Mouse (Mus musculus) adrenal gland, postnatal 25 days (tissue): ENCODE measurements around the gene Aldh4a1. TPM values are rescaled to one million over a fixed set of nuclear protein-coding genes. Genes with fewer than 3 reads are reported as not detected.

Source experiments
- DNase-seq: peaks from one replicate; pipeline ENCODE4 v3.0.0; 2021; ENCODE audit warnings: mixed read lengths
- total RNA-seq: library from RNA; stranded (reverse); gene quantifications from 2 replicates; pipeline ENCODE4 v1.2.3, GENCODE M21; 2021

The Aldh4a1 gene
- total RNA-seq, 1 experiment from 2014 or later: 138 TPM

GRCm38 (mm10) chr4:139590446-139590845, 32.2 kb upstream of the Aldh4a1 start:
- no peak for DNase-seq

- no peak for DNase-seq
These were observed 29.8 kb upstream of the Aldh4a1 start for GRCm38 (mm10) chr4:139592895-139593294.

DNA sequence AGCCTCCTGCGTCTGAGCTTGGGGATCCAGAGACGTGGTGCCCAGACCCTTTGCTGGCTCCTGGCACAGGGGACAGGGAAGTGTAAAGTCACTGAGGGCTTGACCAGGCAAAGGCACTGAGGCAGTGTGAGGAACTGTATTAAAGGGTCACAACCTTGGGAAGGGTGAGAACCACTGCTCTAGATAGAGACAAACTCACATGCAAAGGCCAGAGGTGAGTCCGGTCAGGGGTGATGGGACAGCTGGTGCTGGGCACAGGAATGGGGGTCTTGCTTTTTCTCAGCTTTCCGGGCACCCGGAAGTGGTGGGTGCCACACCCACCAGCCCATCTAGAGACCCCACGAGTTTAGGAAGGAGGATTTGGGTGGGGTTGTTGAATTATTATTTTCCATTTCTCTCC, 29.3 kb upstream of the Aldh4a1 start:
- no peak for DNase-seq

- DNase-seq: no peak
These were observed 28.6 kb upstream of the Aldh4a1 start for GRCm38 (mm10) chr4:139594062-139594461.

GRCm38 (mm10) chr4:139596715-139597114, 26.0 kb upstream of the Aldh4a1 start:
- DNase-seq: no peak

DNA sequence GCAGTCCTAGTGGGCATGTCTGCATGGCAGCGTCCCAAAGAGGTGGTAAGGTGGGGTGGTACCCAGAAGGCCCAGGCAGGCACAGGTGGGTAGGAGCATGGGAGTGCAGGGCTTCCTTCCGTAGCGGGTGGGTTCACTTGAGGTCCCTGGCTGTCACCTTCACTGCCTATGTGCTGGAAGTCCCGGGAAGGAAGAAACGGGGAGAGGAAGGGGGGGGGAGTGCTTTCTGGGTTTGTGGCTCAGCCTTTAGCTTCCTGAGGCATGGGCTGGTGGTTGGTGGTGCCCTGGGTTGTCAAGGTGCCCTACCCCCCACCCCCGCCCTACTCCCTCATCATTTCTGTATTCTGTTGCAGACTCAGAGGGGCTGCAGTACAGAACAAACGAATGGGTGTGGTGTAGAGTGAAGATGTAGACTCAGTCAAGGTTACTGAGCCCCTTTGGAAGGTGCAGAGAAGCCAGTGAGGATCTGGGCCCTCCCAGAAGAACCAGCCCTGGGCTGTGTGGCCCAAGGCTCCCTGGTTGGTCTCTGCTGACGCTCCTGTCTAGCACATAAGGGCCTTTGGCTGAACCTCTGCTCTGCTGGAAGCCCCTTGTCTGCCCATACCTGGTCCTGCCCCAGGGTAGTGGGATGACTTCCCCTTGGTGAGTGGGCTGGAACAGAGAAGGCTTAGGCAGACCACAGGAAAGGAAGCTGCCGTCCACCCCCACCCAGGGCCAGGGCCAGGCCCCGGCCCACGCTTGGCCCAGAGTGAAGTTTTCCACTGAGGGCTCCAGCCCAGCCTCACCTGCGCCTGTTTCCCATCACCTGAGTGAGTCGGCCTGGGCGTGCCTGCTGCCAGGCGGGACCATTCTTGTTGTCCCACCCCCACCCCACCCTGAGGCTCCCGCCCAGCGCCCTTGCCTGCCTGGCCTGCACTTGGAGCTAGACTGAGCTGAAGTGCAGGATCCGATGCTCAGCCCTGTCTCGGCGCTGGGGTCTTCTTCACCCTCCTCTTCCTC, 25.1 kb upstream of the Aldh4a1 start:
- no peak for DNase-seq

- no peak for DNase-seq
These were observed 24.3 kb upstream of the Aldh4a1 start for GRCm38 (mm10) chr4:139598356-139598755.

GRCm38 (mm10) chr4:139598950-139599518, 23.6 kb upstream of the Aldh4a1 start:
- DNase-seq: peak; percentile 92

DNA sequence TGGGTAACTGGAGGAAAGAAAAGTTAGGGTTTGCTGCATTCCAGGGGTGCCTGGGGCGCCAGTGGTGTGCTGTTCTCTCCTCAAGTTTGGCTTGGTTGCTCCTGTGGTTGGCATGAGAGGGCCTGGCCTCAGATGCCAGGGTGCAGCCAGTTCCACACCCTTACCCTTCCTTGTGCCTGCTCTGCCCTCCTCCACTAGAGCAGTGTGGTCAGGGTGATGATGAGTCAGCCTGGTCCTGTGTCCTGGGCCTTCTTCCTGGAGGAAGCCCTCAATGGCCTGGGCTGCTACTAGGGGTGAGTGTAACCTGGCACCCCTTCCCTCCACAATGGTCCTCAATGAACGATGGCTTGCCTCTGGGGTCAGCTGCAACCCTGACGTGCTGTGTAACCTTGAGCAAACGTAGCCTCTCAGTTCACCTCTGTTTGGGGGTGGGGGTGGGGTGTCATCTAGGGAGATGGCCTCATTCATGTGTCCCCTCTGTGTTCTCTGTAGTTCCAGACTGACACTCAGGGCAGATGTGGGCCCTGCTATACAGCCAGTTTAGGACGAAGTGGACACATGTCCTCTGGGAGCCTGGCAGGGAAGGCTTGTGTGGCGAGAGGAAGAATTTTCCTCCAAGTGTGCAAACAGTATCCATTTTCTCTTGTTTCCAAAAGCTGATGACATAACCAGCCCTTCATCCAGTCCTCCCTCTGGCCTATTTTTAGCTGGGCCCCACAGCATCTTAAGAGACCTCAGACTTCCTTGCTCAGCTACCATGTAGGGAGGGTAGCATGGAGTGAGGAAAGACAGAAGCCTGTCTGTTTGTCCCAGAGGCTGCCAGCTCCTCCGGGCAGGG, 20.9 kb upstream of the Aldh4a1 start:
- no peak for DNase-seq

DNA sequence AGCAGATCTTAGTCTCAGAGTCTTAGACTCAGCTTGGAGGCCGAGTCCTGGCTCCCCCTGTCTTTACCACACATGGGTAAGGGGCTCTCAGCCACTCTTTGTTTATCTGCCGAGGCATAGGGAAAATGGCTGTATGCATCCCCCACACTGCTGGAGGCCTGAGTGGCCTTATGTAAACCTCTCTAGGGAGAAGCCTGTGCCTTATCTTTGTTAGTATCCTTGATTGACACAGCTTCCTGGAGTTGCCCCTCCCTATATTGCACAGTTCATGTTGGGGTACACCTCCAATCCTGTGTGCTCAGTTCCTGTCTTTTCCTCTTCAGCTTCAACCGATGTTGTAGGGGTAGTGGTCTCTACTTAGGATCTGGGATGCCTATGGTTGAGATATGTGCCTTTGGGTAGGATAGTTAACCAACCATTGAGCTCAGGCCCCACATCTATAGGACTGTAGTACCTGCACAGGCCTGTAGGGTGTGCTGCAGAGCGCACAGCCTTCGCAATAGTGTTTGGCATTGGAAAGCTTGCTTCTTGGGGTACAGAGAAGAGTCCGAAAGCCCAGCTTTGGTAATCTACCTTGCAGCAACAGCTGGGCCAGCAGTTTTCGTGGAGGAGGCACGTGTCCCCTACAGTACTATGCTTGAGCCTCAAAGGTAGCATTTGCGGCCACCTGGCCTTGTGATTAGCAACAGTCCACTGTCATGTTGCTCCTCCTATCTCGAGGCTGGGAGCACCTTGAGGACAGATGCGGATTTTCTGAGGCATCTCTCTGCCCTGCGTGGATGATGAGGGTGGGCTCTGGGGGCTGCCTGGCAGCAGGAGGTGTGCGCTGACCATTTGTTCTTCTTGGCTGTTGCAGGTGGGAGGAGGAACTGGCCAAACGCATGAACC, 20.1 kb upstream of the Aldh4a1 start, which contains the start of gene Gm21969:
TSS of gene Gm21969 (plus strand) at position 830 of the 888 bp plus-strand sequence.
- peak; percentile 46 for DNase-seq

DNA sequence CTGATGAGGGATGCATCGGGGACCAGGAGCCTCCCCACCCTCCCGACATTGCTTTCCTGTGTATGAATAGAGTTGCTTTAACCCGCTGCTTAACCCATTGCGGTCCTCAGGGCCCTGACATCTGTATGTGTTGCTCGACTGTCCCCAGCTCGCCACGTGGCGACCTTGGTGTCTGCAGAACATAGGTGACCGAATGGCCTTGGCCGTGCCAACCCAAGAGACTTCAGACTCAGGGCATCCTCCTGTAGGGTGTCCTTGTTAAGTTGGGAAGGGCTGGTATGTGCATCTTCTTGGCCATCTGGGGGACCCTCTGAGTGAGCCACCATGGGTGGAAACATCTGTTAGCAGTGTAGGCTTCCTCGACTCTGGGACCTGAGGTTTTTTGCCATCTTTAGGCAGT, 17.4 kb upstream of the Aldh4a1 start:
- DNase-seq: no peak

DNA sequence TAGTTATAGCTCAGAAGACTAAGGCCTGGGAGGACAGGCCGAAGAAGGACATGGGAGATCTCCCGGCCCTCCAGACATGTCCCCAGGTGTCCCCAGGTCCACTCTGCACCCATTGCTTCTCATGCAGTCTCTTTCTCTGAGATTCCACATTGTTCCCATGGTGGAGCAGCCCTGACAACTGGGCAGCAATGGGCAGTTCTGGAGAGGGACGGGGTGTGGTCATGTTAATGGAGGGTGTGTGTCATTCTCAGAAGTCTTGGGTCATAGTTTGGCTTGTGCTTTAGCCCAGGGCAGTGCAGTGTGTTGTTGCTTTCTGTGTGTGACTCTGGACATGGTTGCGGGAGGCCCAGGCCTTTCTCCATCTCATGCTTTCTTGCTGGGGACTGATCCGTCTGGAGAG, 15.9 kb upstream of the Aldh4a1 start:
- DNase-seq: no peak

DNA sequence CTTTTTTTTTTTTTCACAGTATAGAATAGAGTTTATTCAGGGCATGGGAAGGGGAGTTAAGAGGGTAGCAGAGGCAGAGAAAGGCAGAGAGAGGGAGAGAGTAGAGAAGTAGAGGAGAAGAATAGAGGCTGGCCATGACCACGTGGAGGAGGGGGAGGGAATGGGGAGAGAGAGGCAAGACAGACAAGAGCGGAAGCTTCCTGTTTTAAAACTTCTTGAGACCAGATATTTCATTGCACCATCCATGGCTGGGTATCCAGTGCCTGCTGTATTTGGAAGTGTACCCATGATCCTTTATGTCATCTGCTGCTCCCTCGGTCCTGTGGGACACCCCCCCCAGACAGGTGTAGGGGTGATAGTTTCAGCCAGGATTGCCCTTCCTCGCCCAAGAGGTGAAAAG, 13.7 kb upstream of the Aldh4a1 start:
- no peak for DNase-seq

GRCm38 (mm10) chr4:139610954-139611353, 11.7 kb upstream of the Aldh4a1 start:
- DNase-seq: no peak

DNA sequence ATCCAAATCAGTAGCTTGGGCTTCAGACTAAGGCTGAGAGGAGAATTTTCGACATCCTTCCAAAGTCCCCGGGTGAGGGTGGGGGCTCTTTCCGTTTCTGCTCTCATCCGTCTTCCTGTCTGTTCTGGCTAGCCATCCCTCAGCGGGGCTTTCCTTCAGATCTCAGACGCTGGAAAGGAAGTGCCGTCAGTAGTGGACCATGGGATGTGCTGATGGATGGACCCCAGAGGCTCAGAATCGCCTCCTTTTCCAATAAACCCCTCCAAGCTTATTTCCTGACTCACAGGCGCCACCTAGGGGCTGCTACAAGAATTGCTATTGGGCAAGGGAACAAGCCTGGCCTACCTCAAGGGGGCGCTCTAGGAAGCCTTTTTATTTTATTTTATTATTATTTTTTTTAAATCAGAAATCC, 11.1 kb upstream of the Aldh4a1 start:
- peak; percentile 82 for DNase-seq

DNA sequence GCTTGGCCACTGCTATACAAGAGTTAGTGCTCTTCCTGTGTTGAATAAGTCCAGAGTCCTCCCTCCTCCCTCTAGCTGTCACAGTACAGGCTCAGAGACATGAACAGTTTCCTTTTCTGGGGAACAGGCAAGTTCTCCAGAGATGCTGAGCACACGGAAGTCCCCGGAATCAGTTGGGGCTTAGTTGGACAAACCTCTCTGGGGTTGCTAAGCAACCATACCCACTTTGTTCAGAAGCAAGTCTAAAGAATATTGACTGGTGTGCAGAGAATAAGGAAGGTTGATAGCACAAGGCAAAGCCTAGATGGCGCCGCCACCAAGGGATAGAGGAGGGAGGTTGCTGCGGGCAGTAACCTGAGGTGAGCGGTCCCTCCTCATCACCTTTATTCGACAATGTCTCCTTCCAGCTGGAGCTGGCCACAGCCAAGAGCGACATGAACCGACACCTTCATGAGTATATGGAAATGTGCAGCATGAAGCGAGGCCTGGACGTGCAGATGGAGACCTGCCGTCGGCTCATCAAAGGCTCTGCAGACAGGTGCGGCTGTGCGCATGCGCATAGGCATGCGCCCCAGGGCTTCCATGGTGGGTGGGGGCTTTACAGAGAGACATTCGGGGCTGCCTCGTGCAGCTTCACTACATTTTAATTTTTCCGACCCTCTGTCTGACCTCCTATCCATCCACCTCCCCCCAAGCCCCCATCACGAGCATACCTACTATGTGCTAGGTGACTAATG, 8.0 kb upstream of the Aldh4a1 start:
- DNase-seq: no peak

DNA sequence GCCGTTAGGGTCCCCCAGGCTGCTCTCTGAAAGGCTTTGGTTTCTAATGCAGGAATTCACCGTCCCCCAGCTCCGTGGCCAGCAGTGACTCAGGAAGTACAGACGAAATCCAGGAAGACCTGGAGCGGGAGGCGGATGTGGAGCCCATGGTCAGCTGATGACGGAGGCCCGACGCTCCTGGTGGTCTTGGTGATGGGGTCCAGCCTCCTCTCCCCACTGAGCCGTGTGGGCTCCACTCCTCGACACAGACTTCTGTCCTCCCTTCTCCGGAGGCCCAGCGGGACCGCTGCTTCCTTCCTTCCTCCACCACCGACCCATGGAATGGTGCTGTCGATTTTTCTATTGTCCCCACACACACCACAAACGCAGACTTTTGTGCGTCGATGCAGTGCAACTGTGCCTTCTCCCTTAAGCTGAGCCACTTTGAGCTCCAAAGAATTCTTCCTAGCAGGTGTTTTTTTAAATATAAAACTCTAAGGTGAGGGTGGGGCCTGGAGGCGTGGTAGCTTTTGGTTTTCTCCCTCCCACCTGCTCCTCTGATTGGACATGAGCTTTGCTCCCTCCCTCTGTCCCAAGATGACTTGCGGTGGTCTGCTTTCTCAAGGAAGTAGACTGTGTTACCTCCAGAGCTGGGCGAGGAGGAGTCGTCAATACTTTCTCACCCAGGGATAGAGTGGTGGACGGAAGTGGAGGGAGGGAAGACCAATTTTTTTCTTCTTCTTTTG, 6.2 kb upstream of the Aldh4a1 start:
- no peak for DNase-seq

DNA sequence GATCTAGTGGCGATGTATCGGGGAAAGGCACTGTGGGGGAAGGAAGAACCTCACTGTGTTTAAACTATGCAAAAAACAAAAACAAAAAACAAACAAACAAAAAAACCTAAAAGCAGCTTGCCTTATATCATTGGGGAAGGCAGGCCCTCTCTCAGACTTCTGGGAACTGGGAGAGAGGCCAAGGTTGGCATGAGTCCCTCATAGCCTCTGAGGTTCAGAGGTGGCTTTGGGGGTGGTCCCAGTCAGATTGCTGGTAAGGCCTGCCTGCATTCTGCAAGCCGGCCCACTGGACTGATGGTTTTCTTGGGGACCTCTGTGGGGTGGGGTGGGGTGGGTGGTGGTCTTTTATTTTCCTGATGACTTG, 5.7 kb upstream of the Aldh4a1 start:
- DNase-seq: no peak

GRCm38 (mm10) chr4:139619765-139620164, 2.9 kb upstream of the Aldh4a1 start:
- no peak for DNase-seq

GRCm38 (mm10) chr4:139623434-139624115, 909 bp downstream of the Aldh4a1 start:
- no peak for DNase-seq
